Mouse (Mus musculus) forebrain, embryonic 14.5 days (tissue): ENCODE data around the gene Rnf26. TPM values are rescaled to one million over a fixed set of nuclear protein-coding genes. Genes with fewer than 3 reads are reported as not detected.
"Not testable (repeated sequence)": the region's sequence is repeated elsewhere in the genome, so short reads cannot be mapped to it uniquely, and the experiment has no call there.

Source experiments
- ATAC-seq: fragments of 200-750 bp; cut with Nextera tagmentation; 2 replicates; pipeline ENCODE4 v1.8.0; 2017; ENCODE audit warnings: mild to moderate bottlenecking, moderate library complexity
- DNase-seq: peaks from one replicate; pipeline ENCODE4 v3.0.0-alpha.2; 2015; ENCODE audit warnings: low spot score
- H3K27ac ChIP-seq: fragments of 300-500 bp; sonication (generic); 2 replicates; pipeline ENCODE4 v1.5.1; 2014; ENCODE audit warnings: low read depth, mild to moderate bottlenecking, control low read depth, low read length, moderate library complexity
- H3K27me3 ChIP-seq: fragments of 300-500 bp; sonication (generic); replicated peaks from 2 replicates; pipeline ENCODE4 v1.6.1; 2014; ENCODE audit warnings: low read length, control low read depth, mixed read lengths; ENCODE audit not compliant: control insufficient read depth, insufficient read depth
- H3K36me3 ChIP-seq: fragments of 300-500 bp; sonication (generic); 2 replicates; pipeline ENCODE4 v1.6.1; 2014; ENCODE audit warnings: low read length, control low read depth; ENCODE audit not compliant: control insufficient read depth, insufficient read depth
- H3K4me1 ChIP-seq: fragments of 300-500 bp; sonication (generic); 2 replicates; pipeline ENCODE4 v1.6.1; 2014; ENCODE audit warnings: antibody characterized with exemption, low read length, control low read depth; ENCODE audit not compliant: control insufficient read depth, insufficient read depth
- H3K4me2 ChIP-seq: fragments of 300-500 bp; sonication (generic); 2 replicates; pipeline ENCODE4 v1.6.1; 2014; ENCODE audit warnings: mild to moderate bottlenecking, control low read depth, low read length
- H3K4me3 ChIP-seq: fragments of 300-500 bp; sonication (generic); 2 replicates; pipeline ENCODE4 v1.5.1; 2014; ENCODE audit warnings: low read depth, low read length, control low read depth
- H3K9ac ChIP-seq: fragments of 300-500 bp; sonication (generic); 2 replicates; pipeline ENCODE4 v1.6.1; 2014; ENCODE audit warnings: mild to moderate bottlenecking, low read length, control low read depth, moderate library complexity
- H3K9me3 ChIP-seq: fragments of 300-500 bp; sonication (generic); replicated peaks from 2 replicates; pipeline ENCODE4 v1.6.1; 2016; ENCODE audit warnings: low read length, control low read depth, mixed read lengths; ENCODE audit not compliant: control insufficient read depth
- WGBS: fragments of 180-500 bp; shearing (Covaris S2); extraction: QIAGEN DNeasy Blood & Tissue Kit; methylation state at CpG from one replicate; pipeline ENCODE4 v1.1.7; 2014; 5-methylcytosine and 5-hydroxymethylcytosine counted together
- polyA plus RNA-seq: library from polyadenylated mRNA; unstranded; fragments of >200 nt; fragmentation: Nextera tagmentation; extraction: Ambion mirVana; gene quantifications from 2 replicates; pipeline ENCODE4 v1.2.1, GENCODE M21; 2014

Rnf26 gene
- polyA plus RNA-seq, 1 experiment from 2014 or later: 31.3 TPM

- H3K9me3 ChIP-seq: no peaks in the 10 kb centered on the region
- H3K4me3 ChIP-seq: no peak overlapping the region
- DNase-seq (no peak), ATAC-seq (no peak)
- H3K9ac ChIP-seq: no peak overlapping the region
- no peaks in the 10 kb centered on the region for H3K27me3 ChIP-seq
- no peaks in the 10 kb centered on the region for H3K4me1 ChIP-seq
- no peaks in the 10 kb centered on the region for H3K36me3 ChIP-seq
- WGBS: 89% methylated on average over 4 of the region's 4 CpGs
- no peak overlapping the region for H3K4me2 ChIP-seq
- no peak overlapping the region for H3K27ac ChIP-seq
These were observed 2.9 kb upstream of the Rnf26 start for GRCm38 (mm10) chr9:44116182-44116581.

- no peak overlapping the region for H3K27ac ChIP-seq
- H3K4me1 ChIP-seq: no peaks in the 10 kb centered on the region; the same call in 1 of the 2 replicates
- H3K36me3 ChIP-seq: no peaks in the 10 kb centered on the region
- no peaks in the 10 kb centered on the region for H3K27me3 ChIP-seq
- DNase-seq (no peak), ATAC-seq (no peak)
- no peak overlapping the region for H3K4me2 ChIP-seq
- H3K9me3 ChIP-seq: no peaks in the 10 kb centered on the region
- 93% methylated on average over 9 of the region's 9 CpGs for WGBS
- no peak overlapping the region for H3K4me3 ChIP-seq
- no peak overlapping the region for H3K9ac ChIP-seq
These were observed 2.3 kb upstream of the Rnf26 start for GRCm38 (mm10) chr9:44115599-44115998.

GRCm38 (mm10) chr9:44114453-44114852 is 1.1 kb upstream of the Rnf26 start:
- Histone ChIP-seq H3K27ac (no peak overlapping the region), H3K4me1 (peaks cover 9% of the 10 kb centered on the region), H3K9ac (no peak overlapping the region), H3K4me3 (no peak overlapping the region), H3K36me3 (no peaks in the 10 kb centered on the region), H3K27me3 (no peaks in the 10 kb centered on the region), H3K4me2 (no peak overlapping the region), H3K9me3 (no peaks in the 10 kb centered on the region)
- 93% methylated on average over 2 of the region's 2 CpGs for WGBS
- DNase-seq (no peak), ATAC-seq (no peak)

- WGBS: 72% methylated on average over 9 of the region's 12 CpGs
These were observed 1.4 kb downstream of the Rnf26 start for GRCm38 (mm10) chr9:44111909-44112308.

GRCm38 (mm10) chr9:44109360-44110095 is 3.8 kb downstream of the Rnf26 start:
- H3K27ac ChIP-seq: no peak overlapping the region
- WGBS: 34% methylated on average over 9 of the region's 9 CpGs
- no peak overlapping the region for H3K4me3 ChIP-seq
- DNase-seq: peak; percentile 84
- H3K4me2 ChIP-seq: peak overlapping the region; percentile 34
- peaks cover 12% of the 10 kb centered on the region; the same call in 1 of the 2 replicates for H3K36me3 ChIP-seq
- H3K4me1 ChIP-seq: peaks cover 22% of the 10 kb centered on the region
- no peaks in the 10 kb centered on the region for H3K9me3 ChIP-seq
- no peak for ATAC-seq
- H3K9ac ChIP-seq: peak overlapping the region; percentile 49; the same call in 1 of the 2 replicates
- H3K27me3 ChIP-seq: no peaks in the 10 kb centered on the region

More at GRCm38 (mm10) chr9:44111909-44112308, 1.4 kb downstream of the Rnf26 start:
- Histone ChIP-seq H3K4me2 (peak overlapping the region; percentile 45), H3K4me1 (peaks cover 20% of the 10 kb centered on the region), H3K4me3 (peak overlapping the region; percentile 62; the same call in 1 of the 2 replicates)
- H3K36me3 ChIP-seq, H3K27me3 ChIP-seq, H3K9ac ChIP-seq, DNase-seq, H3K9me3 ChIP-seq, ATAC-seq, H3K27ac ChIP-seq: not testable (repeated sequence)

- DNase-seq: no peak
- H3K27me3 ChIP-seq: no peaks in the 10 kb centered on the region
- no peaks in the 10 kb centered on the region for H3K9me3 ChIP-seq
- ATAC-seq: no peak
- peak overlapping the region; percentile 49; the same call in 1 of the 2 replicates for H3K9ac ChIP-seq
- no peak overlapping the region for H3K4me3 ChIP-seq
- peak overlapping the region; percentile 39 for H3K4me2 ChIP-seq
- WGBS: 76% methylated on average over 31 of the region's 31 CpGs
- peaks cover 12% of the 10 kb centered on the region; the same call in 1 of the 2 replicates for H3K36me3 ChIP-seq
- H3K27ac ChIP-seq: no peak overlapping the region
- peaks cover 22% of the 10 kb centered on the region for H3K4me1 ChIP-seq
These were observed 4.9 kb downstream of the Rnf26 start for GRCm38 (mm10) chr9:44108269-44109055.

GRCm38 (mm10) chr9:44107557-44108179 is 5.6 kb downstream of the Rnf26 start:
- Histone ChIP-seq H3K4me3 (peak overlapping the region; percentile 2; the same call in 1 of the 2 replicates), H3K27me3 (no peaks in the 10 kb centered on the region), H3K27ac (peak overlapping the region; percentile 29; the same call in 1 of the 2 replicates), H3K36me3 (peaks cover 12% of the 10 kb centered on the region; the same call in 1 of the 2 replicates), H3K9ac (peak overlapping the region; percentile 4; the same call in 1 of the 2 replicates), H3K9me3 (no peaks in the 10 kb centered on the region), H3K4me2 (peak overlapping the region; percentile 39), H3K4me1 (peaks cover 22% of the 10 kb centered on the region)
- DNase-seq (no peak), ATAC-seq (no peak; the same call in 1 of the 2 replicates)
- 29% methylated on average over 24 of the region's 25 CpGs for WGBS

- Histone ChIP-seq H3K27me3 (no peaks in the 10 kb centered on the region), H3K4me3 (peak within 1 kb of the TSS; percentile 2; the same call in 1 of the 2 replicates), H3K9ac (peak within 1 kb of the TSS; percentile 4; the same call in 1 of the 2 replicates), H3K36me3 (peaks cover 12% of the 10 kb centered on the region; the same call in 1 of the 2 replicates), H3K9me3 (no peaks in the 10 kb centered on the region), H3K4me2 (peak within 1 kb of the TSS; percentile 39), H3K4me1 (peaks cover 22% of the 10 kb centered on the region), H3K27ac (peak within 1 kb of the TSS; percentile 49; the same call in 1 of the 2 replicates)
- WGBS: 25% methylated on average over 8 of the region's 8 CpGs
- ATAC-seq: peak; percentile 45
- peak; percentile 75 for DNase-seq
These were observed 6.2 kb downstream of the Rnf26 start, which contains the start of gene C1qtnf5 for GRCm38 (mm10) chr9:44107110-44107509. C1qtnf5 (plus strand) TSS chr9:44107245.
